Mouse (Mus musculus) bone marrow macrophage, adult 2 months (primary cell): Measurements from ENCODE around the gene Zfp626.

Experiments used
- CTCF ChIP-seq: IDR thresholded peaks from 2 replicates; pipeline ENCODE4 v1.5.1; 2012; ENCODE audit warnings: low read depth, mild to moderate bottlenecking, low read length, moderate library complexity
- POLR2A ChIP-seq: IDR thresholded peaks from 2 replicates; pipeline ENCODE4 v1.6.1; 2012; ENCODE audit warnings: mild to moderate bottlenecking, low read depth, low read length, borderline replicate concordance

DNA sequence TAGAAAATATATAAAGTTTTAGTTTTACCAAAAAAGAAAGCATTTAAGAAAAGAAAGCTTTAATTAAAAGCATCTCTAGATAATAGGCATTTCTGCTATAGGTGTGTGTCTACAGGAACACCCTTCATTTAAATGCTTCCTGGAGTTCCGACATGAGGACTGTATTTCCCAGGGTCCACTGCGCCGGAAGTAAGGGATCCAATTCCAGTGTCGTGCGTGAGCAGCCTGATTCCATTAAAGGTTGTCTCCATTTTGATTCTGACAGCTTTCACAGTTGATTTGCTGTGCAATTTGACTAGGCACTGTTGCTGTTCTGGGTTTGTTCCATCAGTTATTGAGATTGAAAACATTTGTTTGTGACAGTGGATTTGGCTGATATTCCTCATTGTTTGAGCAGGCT, 4.0 kb upstream of the Zfp626 start:
- TF ChIP-seq POLR2A = no peak
- no peak for TF ChIP-seq CTCF
